Mouse (Mus musculus): ENCODE results near the gene Cars2. TPM values are rescaled to one million over a fixed set of nuclear protein-coding genes. Genes with fewer than 3 reads are reported as not detected.

Gene Cars2
- total and polyA plus RNA-seq, 3 experiments: 62.8 to 63.8 TPM; not detected in 1

- no peak overlapping the region for H3K4me3 ChIP-seq (ENCODE audit: control insufficient read depth in 1 of 2, insufficient read depth in 1 of 2, low read depth in 2 of 2, low read length in 2 of 2)
- no peak overlapping the region for H3K27ac ChIP-seq (ENCODE audit: control insufficient read depth, low read depth, low read length)
- TF ChIP-seq ZKSCAN1 (IDR thresholded peaks at IDR 0.05; ENCODE audit: low read depth, low read length) (no peak), MAZ (IDR thresholded peaks at IDR 0.05; ENCODE audit: low read depth, low read length) (no peak), ZMIZ1 (IDR thresholded peaks at IDR 0.05; ENCODE audit: low read depth, low read length) (no peak), MYB (IDR thresholded peaks at IDR 0.05; ENCODE audit: low read depth, low read length) (no peak), BHLHE40 (IDR thresholded peaks at IDR 0.05; ENCODE audit: borderline replicate concordance, low read depth, low read length) (no peak), TAL1 (IDR thresholded peaks at IDR 0.05; ENCODE audit: low read length) (no peak), GABPA (IDR thresholded peaks at IDR 0.05; ENCODE audit: low read depth, low read length) (no peak), TCF12 (IDR thresholded peaks at IDR 0.05; ENCODE audit: low read depth, low read length) (no peak)
- DNase-seq (ENCODE audit: low read depth, low spot score): no peak
- H3K79me2 ChIP-seq (ENCODE audit: control insufficient read depth, insufficient read depth, low read length, poor library complexity): peaks cover 23% of the 10 kb centered on the region
- no peaks in the 10 kb centered on the region for H3K9me3 ChIP-seq (replicated peaks; ENCODE audit: insufficient read depth, low read length)
- H3K36me3 ChIP-seq (ENCODE audit: control insufficient read depth in 1 of 2, insufficient read depth in 2 of 2, low read length in 2 of 2): no peaks in the 10 kb centered on the region; a peak in 1 of 4 replicates
- H3K27me3 ChIP-seq (ENCODE audit: control insufficient read depth in 1 of 2, insufficient read depth in 2 of 2, low read length in 2 of 2): no peaks in the 10 kb centered on the region
- H3K9ac ChIP-seq (ENCODE audit: control insufficient read depth, low read depth, low read length, poor library complexity, severe bottlenecking): no peak overlapping the region
- H3K4me1 ChIP-seq (ENCODE audit: control insufficient read depth in 1 of 2, insufficient read depth in 2 of 2, low read length in 2 of 2): peaks cover 0 to 6% of the 10 kb centered on the region in 2 experiments; a peak in 1 of 4 replicates
Measured at GRCm38 (mm10) chr8:11564721-11565120, 14.1 kb upstream of the Cars2 start.

GRCm38 (mm10) chr8:11564236-11564635 is 13.7 kb upstream of the Cars2 start:
- Histone ChIP-seq H3K27me3 (ENCODE audit: control insufficient read depth in 1 of 2, insufficient read depth in 2 of 2, low read length in 2 of 2) (no peaks in the 10 kb centered on the region), H3K4me1 (ENCODE audit: control insufficient read depth in 1 of 2, insufficient read depth in 2 of 2, low read length in 2 of 2) (peaks cover 0 to 9% of the 10 kb centered on the region in 2 experiments; a peak in 2 of 4 replicates), H3K9ac (ENCODE audit: control insufficient read depth, low read depth, low read length, poor library complexity, severe bottlenecking) (no peak overlapping the region), H3K79me2 (ENCODE audit: control insufficient read depth, insufficient read depth, low read length, poor library complexity) (peaks cover 27% of the 10 kb centered on the region), H3K4me3 (ENCODE audit: control insufficient read depth in 1 of 2, insufficient read depth in 1 of 2, low read depth in 2 of 2, low read length in 2 of 2) (no peak overlapping the region), H3K9me3 (replicated peaks; ENCODE audit: insufficient read depth, low read length) (no peaks in the 10 kb centered on the region), H3K36me3 (ENCODE audit: control insufficient read depth in 1 of 2, insufficient read depth in 2 of 2, low read length in 2 of 2) (peaks cover 0 to 2% of the 10 kb centered on the region in 2 experiments; a peak in 3 of 4 replicates), H3K27ac (ENCODE audit: control insufficient read depth, low read depth, low read length) (no peak overlapping the region)
- TF ChIP-seq ETS1 (IDR thresholded peaks at IDR 0.05; ENCODE audit: low read depth, low read length): no peak
- DNase-seq (ENCODE audit: low read depth, low spot score): peak; percentile 34

DNA sequence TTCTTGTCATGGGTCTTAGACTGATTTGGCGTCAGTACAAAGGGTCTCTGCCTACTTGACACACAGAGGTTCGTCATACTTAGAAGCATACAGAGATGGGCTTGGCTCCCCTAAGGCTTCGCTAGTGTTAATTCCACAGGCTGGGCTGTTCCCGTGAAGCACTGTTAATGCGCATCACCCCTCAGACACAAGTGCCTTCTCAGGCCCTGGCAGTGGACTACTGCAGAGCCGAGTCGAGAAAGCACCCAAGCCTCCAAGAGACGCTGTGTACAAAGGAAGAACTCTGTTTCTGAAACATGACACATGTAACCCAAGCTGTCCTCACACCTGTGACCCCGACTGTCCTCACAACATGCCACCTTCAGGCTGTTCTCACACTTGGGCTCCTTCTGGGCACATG is 9.6 kb upstream of the Cars2 start:
- H3K27ac ChIP-seq (ENCODE audit: control insufficient read depth, low read depth, low read length): no peak overlapping the region
- H3K9ac ChIP-seq (ENCODE audit: control insufficient read depth, low read depth, low read length, poor library complexity, severe bottlenecking): no peak overlapping the region

More for the DNA sequence above, 9.6 kb upstream of the Cars2 start:
- Histone ChIP-seq H3K27me3 (ENCODE audit: control insufficient read depth in 1 of 2, insufficient read depth in 2 of 2, low read length in 2 of 2) (no peaks in the 10 kb centered on the region), H3K4me3 (ENCODE audit: control insufficient read depth in 1 of 2, insufficient read depth in 1 of 2, low read depth in 2 of 2, low read length in 2 of 2) (no peak overlapping the region), H3K79me2 (ENCODE audit: control insufficient read depth, insufficient read depth, low read length, poor library complexity) (peaks cover 51% of the 10 kb centered on the region), H3K4me1 (ENCODE audit: control insufficient read depth in 1 of 2, insufficient read depth in 2 of 2, low read length in 2 of 2) (peaks cover 0 to 14% of the 10 kb centered on the region in 2 experiments; a peak in 2 of 4 replicates), H3K9me3 (replicated peaks; ENCODE audit: insufficient read depth, low read length) (no peaks in the 10 kb centered on the region), H3K36me3 (ENCODE audit: control insufficient read depth in 1 of 2, insufficient read depth in 2 of 2, low read length in 2 of 2) (peaks cover 0 to 6% of the 10 kb centered on the region in 2 experiments; a peak in 3 of 4 replicates)
- TF ChIP-seq POLR2AphosphoS2 (IDR thresholded peaks at IDR 0.05; ENCODE audit: low read length) (no peak), ZC3H11A (IDR thresholded peaks at IDR 0.05; ENCODE audit: low read depth, low read length) (no peak), USF1 (IDR thresholded peaks at IDR 0.05; ENCODE audit: low read depth, low read length) (no peak), ZNF384 (IDR thresholded peaks at IDR 0.05; ENCODE audit: low read depth, low read length) (no peak), ZKSCAN1 (IDR thresholded peaks at IDR 0.05; ENCODE audit: low read depth, low read length) (no peak), MXI1 (IDR thresholded peaks at IDR 0.05; ENCODE audit: low read depth, low read length) (no peak), HCFC1 (IDR thresholded peaks at IDR 0.05; ENCODE audit: low read depth, low read length) (no peak), MAZ (IDR thresholded peaks at IDR 0.05; ENCODE audit: low read depth, low read length) (no peak), TCF12 (IDR thresholded peaks at IDR 0.05; ENCODE audit: low read depth, low read length) (no peak), SMC3 (IDR thresholded peaks at IDR 0.05; ENCODE audit: low read depth, low read length) (no peak), CHD2 (IDR thresholded peaks at IDR 0.05; ENCODE audit: low read length) (no peak), RAD21 (IDR thresholded peaks at IDR 0.05; ENCODE audit: low read depth, low read length) (no peak), POLR2A (IDR thresholded peaks at IDR 0.05; ENCODE audit: control insufficient read depth in 1 of 2, insufficient read depth in 1 of 2, low read depth in 1 of 2, low read length in 2 of 2, poor library complexity in 1 of 2) (no peak), MEF2A (IDR thresholded peaks at IDR 0.05; ENCODE audit: extremely low read depth, insufficient replicate concordance, low read depth, low read length, poor library complexity, severe bottlenecking) (no peak), EP300 (IDR thresholded peaks at IDR 0.05; ENCODE audit: low read depth in 1 of 2, low read length in 2 of 2) (no peak), ELF1 (IDR thresholded peaks at IDR 0.05; ENCODE audit: low read depth, low read length) (no peak), TBP (IDR thresholded peaks at IDR 0.05; ENCODE audit: low read depth, low read length) (no peak), MYC (IDR thresholded peaks at IDR 0.05; ENCODE audit: low read depth, low read length) (no peak), KAT2A (conservative IDR thresholded peaks at IDR 0.05; ENCODE audit: low read depth, low read length) (no peak), POLR2AphosphoS5 (IDR thresholded peaks at IDR 0.05; ENCODE audit: borderline replicate concordance, low read depth, low read length) (no peak)
- DNase-seq (ENCODE audit: low read depth, low spot score): no peak

Measured in MEL (cell line).